Mouse (Mus musculus) megakaryocyte, embryonic 14.5 days (primary cell): ENCODE results near the gene Nek8.

ENCODE experiments used
- FLI1 ChIP-seq: IDR thresholded peaks from 2 replicates; pipeline ENCODE4 v1.6.1; 2012; ENCODE audit warnings: low read length, inconsistent platforms, mixed read lengths
- GATA1 ChIP-seq: IDR thresholded peaks from 3 replicates; pipeline ENCODE4 v1.6.1; 2012; ENCODE audit warnings: mixed read lengths, low read length, inconsistent platforms, borderline replicate concordance

DNA sequence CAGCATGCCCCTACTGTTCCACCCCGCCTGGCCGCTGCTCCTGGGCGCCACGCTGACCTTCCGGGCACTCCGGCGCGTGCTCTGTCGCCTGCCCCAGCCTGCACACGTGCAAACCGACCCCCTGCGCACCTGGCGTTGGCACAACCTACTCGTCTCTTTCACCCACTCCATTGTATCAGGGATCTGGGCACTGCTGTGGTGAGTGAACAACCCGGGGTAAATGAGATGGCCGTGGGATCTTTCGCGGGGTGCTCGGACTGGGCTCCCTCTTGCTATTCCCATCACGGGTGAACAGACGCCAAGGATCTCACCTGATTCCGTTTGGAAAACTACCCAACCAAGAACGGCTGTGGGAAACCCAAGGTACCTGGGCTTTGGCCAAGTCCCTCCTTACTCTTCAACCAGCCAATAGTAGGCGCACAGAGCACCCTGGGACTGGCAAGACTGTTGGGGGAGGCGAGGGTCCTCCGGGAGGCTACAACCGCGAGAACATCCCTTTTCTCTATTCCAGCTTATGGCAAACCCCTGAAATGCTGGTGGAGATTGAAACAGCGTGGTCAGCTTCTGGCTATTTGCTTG is 2.5 kb upstream of the Nek8 start:
- TF ChIP-seq GATA1 (no peak), FLI1 (no peak)
